Mouse (Mus musculus) lung, postnatal 14 days (tissue): ENCODE results near the gene Dcbld1.

Source experiments
- DNase-seq: peaks from one replicate; pipeline ENCODE4 v3.0.0; 2021

Gene Dcbld1

DNA sequence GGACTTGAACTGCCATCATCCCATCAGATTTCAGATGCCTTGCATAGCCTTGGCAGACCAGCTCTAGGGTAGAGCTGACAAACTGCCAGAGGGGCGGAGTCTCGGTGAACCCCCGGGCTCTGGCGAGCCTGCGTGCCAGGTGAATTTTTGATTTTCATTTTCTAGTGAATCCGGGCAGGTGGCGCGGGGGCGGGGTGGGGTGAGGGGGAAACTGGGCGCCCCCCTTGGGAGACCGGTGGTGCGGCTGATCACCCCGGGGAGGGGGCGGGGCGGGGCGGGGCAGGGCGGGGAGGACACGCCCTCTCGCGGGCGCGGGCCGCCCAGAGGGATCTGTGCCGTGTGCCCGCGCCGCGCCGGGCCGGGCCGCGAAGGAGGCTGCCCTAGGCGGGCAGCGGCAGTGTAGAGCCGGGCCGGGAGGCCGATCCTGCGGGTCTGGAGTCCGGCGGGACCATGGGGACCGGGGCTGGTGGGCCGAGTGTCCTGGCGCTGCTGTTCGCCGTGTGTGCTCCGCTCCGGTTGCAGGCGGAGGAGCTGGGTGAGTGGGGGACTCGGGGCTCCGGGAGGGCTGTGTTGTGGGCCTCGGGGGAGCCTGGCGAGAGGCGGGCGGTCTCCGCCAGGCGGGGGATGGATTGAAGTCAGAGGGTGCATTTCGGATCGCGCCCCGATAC lies at the start of gene Dcbld1:
Gene Dcbld1, plus strand, starts transcription at position 319 of the 668 bp plus-strand sequence.
- DNase-seq: peak; percentile 75

DNA sequence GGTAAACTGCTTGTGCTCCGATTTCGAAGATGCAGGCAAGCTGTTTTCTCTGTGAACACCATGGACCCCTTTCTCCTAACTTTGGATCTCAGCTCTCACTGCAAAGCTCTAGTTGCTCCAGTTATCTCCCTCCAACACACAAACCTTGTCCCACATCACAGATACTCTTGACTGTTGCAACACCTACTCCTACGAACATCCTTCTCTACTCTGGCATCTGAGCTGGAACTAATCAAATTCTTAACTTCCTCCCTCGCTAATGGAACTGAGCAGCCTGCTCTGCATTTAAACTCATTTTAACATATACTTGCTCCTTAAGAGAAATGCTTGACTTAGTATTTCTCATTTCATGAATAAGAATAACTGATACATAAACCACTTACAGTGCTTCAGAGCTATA lies 47.5 kb upstream of the Dcbld1 start:
- DNase-seq: no peak

DNA sequence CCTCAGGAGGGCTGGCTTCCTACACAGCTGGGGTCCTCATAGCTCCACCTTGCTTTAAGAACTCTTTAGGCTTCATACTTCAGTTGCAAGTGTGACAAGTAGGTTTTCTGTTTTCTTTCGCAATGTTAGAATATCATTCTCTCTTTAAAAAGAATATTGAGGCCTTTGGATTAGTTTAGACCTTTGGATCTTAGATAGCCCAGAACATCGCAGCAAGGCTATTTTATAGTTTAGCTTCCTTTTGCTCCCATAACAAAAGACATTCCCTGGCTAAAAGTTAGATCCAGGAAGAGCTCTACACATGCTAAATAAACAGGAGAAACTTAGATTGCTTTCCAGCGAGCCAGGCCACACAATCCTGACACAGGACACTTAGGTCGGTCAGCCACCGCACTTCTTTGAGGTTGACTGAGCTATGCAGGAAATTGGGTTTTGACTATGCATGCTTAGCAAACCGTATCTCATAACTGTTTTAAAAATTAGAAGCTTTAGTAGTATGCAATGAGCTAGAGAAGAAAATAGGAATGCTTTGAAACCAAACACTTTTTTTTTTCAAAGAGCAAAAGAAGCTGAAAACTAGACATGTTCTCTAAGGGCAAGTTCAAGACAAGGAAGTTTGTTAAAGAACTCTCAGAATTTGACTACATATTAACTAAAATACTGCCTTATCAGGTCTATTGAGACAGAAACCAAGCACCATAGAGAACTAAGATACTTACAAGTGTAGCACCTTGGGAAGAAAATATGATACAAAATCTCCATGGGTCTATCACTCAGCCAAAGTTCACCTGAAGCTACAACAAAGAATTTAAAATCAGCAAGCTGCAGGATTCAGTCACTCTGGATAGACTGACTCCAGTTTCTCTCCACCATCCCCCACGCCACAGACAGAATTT lies 38.2 kb upstream of the Dcbld1 start, which contains the start of gene Ros1:
Gene Ros1, minus strand, starts transcription at position 288 of the 896 bp plus-strand sequence.
- no peak for DNase-seq

DNA sequence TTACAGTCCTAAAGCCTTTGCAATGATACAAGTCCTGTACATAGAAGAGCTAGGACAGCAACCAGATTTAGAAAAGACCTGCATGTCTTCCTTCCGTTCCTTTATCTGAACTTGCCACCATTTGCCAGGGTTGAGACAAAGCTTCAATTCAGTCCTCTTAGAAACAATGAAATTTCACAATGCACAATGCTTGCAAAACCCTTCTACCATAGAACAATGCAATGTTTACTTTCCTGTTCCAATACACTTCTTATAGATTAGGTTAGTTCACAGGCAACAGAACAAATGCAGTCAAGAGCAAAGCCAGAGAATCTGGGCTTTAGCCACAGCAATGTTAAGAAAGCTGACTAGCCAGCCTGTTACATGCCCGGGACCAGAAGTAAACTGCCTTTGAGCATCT lies 29.4 kb upstream of the Dcbld1 start:
- DNase-seq: no peak

DNA sequence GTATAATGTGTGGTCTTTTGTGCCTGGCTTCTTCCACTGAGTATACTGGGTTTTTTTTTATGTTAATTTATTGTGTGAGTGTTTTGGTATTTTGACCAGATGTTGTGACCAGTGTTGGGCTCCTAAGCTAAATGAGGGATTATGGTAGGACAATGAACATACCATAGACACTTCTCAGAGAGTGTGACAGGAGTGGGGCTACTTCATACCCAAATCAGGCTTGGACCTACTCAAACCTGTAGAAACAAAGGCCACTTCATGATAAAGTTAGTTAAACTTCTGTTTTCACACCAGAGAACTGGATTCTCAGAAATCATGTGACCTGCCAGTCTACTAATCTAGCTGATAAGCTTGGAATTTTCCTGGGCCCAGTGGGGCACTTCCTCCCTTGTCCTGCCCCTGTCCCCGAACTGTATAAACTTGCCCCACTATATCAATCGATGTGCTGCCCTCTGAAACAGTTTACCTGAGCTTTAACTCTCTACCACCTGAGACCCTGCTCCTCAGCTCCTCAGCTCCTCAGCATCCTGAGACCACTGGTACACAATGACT lies 18.1 kb upstream of the Dcbld1 start:
- no peak for DNase-seq

DNA sequence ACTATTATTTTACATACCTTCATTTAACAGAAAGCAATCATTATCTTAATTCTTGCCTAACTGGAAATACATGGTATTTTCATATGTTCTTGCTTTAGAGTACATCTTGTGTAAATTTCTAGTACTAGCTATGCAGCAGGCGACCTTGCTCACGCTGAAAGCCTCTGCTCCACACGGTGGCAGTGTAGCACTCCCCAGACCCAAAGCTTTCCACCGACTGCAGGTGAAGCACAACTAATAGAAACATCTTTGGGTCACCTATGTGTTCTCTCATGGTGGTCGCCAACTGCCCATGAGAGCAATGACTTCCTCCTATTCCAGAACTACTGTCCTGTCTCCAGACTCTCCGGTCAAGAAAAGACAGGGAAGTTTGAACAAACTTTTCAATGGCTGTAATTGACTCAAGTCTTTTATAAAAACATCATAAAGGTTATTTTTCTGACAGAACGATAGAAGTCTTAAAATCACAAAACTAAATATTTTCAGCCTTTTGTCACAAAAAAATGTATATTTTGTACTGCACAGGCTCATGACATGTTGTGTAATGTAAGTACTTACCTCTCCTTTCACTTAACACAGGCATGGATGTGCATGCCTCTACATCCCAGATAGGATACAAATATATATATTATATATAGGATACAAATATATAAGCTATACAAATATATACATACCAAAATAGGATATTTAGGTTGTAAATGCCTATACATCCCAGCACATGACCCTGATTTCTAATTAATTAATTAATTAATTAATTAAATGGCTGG lies 16.4 kb upstream of the Dcbld1 start:
- DNase-seq: peak; percentile 74

DNA sequence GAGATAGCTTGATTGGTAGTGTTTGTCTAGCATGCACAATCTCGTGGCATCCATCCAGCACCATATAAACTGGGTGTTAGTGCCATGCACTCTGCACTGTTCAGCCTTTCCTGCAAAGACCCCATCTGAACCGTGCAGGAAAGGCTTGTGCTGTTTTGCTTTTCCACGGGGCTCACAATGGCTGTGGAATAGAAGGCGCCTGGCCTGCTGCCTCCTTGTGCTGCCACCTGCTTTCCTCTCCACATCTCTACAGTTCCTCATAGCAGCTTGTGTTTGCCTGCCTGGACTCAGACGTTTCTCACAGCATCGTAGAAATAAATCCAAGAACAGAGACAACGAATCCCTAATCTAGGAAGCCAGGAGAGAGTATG lies 15.9 kb upstream of the Dcbld1 start:
- DNase-seq: no peak

DNA sequence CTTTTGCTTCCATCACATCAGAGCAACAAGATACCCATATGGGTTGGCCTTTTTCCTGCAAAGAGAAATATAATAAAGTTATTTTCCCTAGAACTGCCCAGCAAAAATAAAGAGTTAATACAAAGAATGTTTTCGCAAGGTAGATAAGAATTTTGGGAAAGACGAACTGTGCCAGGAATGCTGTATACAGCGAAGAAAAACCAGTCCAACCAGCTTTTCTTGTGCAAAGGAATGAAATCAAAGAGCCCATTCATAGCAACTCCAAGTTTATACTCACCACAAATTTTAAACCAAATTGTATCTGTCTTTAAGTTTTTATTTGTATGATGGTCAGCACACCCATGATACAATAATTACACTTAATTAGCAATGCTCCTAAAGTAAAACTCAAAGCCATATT lies 13.8 kb upstream of the Dcbld1 start:
- DNase-seq: no peak

DNA sequence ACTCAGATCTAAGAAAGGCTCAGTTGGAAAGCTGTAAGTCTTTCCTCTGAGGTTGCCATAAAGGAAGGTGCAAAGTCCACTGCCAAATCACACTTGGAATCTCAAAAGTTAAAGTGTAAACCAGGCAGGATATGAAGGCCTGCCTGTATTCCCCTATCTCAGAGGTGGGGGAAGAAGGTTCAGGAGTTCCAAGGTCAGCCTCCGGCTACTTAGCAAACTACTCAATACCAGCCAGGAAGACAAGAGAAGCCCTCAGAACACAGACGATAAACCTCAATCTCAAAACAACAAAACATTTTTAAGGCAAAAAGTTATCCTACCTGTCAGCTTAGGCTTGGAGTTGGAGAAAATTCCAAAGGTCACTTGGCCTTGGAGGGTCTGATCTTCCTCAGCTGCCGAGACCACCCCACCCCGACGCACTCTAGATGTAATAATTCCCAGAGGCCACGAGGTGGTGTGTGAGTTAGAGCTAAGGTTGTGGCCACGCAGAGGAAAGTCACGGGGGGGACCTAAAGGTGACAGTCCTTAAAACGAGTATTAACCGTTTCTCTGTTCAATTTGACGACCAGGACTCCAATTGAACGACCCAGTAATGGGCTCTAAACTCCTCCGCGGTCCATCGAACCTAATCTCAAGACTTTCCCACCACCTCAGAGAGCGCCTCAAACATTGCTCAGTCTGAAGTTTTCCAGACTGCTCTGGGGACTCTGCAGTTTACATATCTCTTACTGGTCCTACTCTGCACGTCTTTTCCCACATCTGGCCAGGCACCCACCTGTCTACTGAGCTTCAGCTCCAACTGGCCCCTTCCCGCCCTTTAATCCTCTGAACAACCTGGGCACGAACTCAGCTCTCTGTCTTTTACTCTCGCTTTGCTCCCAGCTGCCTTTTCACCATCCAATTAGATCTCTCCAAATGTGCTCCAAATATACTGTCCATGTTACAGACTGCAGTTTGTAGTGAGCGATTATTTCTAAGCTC lies 933 bp upstream of the Dcbld1 start:
- DNase-seq: peak; percentile 43

DNA sequence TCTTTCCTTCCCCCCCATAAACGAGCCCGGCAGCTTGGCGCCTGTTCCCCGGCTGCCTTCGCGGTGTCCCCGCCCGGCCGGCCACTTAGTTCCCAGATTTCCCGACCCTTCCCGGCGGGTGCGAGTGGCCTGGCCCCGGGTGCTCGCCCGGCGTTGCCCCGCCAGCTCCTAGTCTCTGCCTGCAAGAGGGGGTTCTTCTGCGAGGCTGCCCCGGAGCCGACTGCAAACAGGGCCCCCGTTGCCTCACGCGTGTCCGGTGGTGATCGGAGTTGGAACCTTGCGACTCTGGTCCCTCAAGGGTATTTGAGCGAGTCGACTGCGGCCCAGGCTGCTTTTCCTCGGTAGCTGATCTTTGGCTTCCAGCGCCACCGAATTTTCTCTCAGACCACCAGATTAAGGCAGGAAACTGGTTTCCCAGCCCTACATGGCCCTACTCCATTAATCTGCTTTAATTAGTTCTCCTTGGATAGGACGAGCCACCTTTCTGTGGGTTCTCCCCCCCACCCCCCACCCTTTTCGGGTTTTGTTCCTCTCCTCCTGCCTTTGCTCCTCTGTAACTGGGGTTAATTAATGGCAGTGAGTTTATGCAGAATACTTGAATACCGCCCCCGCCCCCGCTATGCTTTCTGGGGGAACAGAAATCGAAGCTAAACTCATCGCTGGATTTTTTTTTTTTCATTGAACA lies 692 bp downstream of the Dcbld1 start:
- peak; percentile 36 for DNase-seq

DNA sequence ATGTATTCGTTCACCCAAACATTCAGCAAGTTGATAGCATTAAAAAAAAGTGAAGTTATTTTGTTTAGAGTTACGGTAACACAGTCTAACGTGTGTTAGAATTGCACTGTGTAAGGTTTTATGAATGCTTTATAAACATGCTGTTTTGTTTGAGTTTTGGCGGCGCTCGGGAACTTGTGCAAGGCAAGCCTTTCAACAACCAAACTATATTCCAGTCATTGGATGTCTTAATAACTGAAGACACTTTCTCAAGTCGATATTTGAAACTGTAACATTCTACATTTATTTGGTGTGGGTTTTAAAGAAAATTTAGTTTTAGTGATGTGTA lies 1.2 kb downstream of the Dcbld1 start:
- no peak for DNase-seq

DNA sequence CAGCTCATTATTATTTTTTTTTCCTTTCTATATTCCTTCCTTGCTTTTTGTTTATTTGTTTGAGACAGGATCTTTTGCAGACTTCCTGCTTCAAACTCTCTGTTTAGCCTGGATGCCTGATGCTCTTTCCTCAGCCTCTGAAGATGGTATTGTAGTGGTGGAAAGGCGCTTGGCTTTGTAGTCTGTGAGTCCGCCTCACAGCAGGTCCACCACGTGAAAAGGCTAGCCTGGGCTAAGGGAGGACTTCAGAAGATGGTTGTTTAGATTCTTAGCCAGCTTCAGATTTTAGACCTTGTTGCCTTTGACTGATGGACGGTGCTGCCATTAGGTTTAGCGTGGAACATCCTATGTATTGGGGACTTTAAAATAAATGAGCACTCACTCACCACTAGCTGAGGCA lies 2.0 kb downstream of the Dcbld1 start:
- no peak for DNase-seq

DNA sequence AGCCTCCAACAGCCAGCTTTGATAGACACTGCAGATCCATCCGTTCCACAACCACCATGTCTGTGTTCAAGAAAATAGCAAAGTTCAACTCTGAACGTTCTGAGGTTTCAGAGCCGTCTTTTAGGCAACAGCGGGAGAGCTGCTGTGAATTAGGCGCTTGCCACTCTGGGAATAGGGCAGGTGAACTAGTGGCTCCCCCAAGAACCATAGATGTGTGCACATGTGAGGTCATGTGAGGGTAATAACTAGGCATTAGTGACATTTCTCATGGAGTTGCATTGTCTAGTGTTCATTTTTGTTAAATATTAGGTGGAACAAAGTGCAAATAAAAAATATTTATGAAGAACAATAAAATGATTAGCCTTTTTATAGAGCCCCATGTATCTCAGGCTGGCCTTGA lies 8.6 kb downstream of the Dcbld1 start:
- no peak for DNase-seq

DNA sequence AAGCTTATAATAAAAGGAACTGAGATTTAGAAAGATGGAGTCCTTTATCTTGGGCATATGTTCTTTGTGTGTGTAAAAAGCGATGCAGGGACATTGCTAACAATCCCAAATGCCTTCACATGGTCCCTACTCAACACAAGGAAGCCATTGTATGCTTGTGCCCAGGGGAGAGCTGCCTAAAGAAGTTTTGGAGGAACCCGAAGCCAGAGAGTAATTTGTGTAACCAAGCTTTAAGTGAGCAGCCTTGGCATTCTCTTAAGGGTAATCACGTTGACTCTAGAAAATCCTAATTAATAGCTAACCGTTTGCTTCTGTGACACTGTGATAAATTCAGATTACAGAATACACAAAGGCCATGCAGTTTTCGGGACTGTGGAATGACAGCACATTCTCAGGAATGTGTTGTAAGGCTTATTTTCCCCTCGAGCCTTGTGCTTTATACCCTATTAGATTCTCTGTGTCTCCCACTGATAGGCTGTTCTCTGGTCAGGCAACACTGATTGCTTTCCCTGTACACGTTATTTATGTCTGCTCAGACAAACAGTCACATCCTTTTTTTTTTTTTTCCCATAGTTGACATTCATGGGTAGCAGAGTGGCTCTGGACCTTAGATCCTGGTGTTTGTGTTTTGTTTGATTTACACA lies 9.4 kb downstream of the Dcbld1 start:
- DNase-seq: no peak

DNA sequence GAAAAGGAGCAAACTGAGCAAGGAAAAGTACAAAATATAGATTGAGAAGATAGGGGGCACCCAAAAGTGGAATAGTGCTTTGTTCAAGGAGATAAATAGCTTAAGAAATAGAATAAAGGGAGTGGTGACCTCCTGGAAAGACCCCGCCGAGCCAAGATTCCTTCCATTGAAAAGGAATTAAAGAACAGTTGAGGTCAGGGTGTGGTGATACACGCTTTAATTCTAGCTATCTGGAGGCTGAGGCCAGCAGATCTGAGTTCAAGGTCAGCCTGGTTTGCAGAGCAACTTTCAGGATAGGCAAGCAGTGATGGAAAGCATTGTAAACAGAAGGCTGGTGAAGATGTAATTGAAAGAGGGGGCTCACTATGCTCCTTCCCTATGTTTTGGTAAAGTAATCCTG lies 12.8 kb downstream of the Dcbld1 start:
- DNase-seq: no peak

DNA sequence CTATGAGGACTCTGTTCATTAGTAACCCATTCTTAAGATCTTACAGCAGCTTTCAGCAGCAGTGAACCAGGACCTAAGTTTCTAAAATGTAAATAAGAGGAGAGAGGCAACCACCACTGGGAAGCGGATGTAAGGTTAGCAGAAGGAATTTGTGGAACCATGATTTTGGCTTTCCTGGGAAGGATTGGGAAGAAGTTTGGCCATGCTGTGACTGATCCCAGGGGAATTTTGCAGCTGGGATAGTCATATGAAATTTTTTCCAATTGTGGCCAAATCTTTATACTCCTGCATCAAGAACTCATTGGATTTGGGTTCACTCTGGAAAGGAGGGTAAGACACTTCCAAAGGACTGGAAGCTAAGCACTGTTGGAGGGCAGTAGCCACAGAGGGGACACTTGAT lies 18.8 kb downstream of the Dcbld1 start:
- DNase-seq: no peak

DNA sequence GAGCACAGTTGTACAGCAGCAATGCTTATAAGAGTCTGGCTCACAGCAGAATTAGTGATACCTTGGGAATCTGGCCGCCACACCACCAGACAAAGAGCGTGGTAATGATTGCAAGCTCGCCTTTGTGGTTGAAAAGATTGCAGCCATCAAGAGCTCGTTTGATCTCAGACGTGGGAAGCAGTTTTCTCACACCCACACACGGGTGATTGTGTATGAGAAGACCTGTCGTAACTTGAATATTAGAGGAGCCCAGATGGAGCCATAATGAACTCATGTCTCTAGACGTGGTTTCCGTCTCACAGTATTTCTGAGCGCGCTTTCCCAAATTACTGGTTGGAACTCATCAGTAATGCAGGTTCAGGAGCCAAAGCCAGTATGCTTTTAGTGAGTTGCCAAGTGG lies 20.0 kb downstream of the Dcbld1 start:
- DNase-seq: no peak

DNA sequence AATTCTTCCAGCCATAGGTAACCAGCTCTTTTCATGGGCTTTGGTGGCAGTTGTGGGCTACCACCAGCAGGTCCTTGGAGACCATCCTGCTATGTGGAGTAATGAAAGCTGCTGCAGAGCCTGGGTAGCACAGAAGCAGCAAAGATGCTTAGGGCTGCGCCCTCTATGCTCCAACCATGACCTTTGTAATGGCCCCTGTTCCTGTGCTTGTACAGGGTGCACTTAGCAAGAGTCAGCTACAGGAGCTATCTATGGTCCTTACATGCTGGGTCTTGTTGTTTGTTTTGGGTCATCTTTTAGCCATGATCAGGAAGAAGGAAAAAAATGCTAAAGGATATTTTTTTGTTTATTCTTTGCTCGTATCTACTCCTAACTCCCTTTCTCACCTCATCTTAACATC lies 24.3 kb downstream of the Dcbld1 start:
- DNase-seq: no peak

DNA sequence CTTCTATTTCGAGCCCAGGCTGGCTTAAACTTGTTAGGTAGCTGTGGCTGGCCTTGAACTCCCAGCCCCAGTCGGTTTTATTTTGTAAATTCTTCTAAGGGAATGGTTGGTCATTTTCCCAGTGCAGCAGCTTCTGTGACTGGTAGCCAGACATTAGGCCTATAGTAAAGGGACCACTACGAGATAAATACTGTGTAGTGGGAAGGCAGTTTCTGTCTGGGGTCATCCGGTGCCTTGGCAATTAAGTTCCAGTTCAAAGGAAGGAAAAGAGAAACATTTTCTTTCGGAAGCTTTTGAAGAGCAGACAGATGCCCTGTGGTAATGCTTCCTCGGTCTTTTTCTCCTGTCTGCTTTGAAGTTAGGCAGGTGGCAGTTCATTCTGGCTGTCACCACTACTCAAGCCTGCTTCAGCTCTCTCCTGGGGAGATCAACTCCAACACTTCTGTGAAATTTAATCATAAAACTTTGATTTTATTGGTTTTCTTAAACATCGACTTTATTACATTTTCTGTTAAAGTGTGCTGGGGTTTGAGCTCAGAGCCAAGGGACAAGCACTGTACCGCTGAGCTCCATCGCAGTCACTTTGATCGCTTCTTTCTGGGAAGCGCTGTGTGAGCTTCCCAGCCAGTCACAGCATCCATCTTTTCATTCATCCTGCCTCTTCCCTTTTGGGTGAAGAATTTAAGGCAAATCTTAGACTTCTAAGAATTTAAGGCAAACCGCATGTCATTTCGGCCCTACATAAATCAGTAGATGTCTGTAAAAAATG lies 24.9 kb downstream of the Dcbld1 start:
- DNase-seq: no peak

DNA sequence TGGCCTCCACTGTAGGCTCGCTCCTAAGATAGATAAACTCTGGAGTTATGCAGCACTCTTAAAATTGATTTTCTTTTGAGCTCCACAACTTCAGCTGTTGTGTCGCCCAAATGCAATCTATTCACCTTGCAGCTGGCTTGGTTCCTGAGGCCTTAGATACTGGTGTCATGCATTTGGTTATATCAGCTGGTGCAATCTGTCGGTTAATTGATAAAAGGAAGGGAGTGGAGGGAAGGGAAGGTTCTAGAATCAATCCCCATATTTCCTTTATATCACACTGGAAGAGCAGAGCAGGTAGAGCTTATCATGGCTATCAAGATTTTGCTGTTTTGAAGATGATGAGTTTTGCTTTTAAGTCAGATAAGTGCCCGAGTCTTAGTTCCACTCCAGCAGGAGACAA lies 26.8 kb downstream of the Dcbld1 start:
- DNase-seq: no peak
